Mouse (Mus musculus) frontal cortex, adult (tissue): ENCODE measurements at regions not wholly inside any gene's neighbourhood (a gene's known extent, or its start where the extent isn't known, plus 50 kb on each side); places are given as distances from the start of the nearest gene placed in this dataset.

ENCODE experiments used
- ATAC-seq: cut with Nextera tagmentation; 2 replicates; pipeline ENCODE4 v1.9.2; 2017; ENCODE audit warnings: mild to moderate bottlenecking, moderate library complexity, mixed read lengths; ENCODE audit not compliant: low TSS enrichment

DNA sequence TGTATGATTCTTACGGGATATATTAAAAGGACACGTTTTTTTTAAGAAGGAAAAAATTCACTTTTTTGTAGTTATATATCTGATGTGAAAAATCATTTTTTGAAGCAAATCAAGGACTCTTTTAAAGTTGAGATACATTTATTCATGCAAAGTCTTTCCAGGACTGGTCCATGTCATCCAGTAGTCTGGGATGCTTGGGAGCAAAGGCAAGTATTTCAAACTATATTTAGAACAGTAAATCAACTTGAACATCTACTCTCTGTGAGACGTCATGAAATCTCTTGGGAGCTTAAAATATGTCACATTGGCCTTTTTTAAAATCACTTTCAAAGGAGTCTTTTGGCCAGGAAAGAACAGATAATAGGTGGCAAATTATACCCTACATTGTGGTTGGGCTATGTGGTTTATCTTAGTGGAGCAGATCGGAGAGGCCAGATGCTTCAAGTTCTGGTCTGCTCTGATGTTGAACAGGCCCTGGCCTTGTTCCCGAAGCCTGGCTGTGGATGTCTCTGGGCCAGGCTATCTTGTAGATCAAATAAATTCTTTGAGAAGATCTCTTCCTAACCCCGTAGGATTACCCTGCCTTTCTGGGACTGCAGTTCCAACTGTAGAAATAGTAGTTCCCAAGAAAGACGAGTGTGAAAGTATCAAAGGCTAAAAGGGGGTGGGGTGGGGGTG is 936.8 kb upstream of the Lcorl start:
- no peak for ATAC-seq

DNA sequence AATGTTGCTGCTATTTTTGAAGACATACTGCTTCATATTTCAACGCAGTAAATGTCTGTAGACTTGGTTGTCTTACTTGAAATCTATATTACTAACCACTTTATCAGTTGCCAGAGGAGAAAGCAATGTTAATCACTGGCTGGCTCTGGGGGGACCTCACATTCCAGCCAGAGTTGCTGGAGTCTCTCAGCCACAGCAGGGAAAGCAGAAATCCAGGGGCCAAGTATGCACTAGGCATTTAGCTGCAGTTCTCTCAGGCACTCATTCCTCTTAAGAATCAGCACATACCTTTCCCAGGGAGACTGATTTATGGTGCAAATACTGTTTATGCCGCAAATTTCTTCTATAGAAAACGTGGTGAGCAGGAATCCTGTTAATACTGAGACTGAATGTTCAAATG is 933.6 kb upstream of the Lcorl start:
- no peak for ATAC-seq

DNA sequence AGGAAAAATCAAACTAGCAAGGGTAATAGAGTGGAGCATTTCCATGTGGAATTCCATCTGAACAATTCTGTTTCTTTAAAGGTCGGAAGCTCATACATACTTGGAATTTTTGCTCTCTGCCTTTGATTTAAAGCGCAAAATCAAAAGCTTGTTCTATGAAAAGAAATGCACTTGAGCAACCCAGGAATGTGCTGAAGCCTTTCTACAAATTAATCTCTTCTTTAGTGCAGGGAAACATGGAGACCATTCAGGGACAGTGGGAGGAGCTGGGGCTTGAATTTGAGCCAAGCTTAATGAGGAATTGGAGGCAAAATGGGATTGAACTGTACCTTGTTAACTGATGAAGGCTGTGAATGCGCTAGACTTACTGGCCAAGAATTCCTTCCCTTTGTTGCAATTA is 933.1 kb upstream of the Lcorl start:
- no peak for ATAC-seq

DNA sequence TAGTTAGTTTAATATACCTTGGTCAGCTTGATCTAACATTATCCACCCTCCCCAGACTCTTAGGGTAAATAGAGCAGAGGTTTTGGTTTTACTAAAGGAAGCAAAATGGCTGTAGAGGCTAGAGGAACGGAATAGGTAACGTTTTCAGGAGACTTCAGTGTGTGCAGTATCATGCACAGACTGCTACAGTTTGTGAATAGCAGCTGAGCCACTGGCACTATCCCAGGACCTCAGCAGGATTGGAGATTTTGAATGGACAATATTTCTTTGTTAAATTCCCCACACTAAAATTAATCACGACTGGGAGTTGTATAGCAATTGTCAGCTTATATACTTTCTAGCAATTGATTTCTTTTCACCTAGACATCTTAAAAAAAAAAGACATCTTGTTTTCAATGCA is 929.7 kb upstream of the Lcorl start:
- ATAC-seq = no peak

DNA sequence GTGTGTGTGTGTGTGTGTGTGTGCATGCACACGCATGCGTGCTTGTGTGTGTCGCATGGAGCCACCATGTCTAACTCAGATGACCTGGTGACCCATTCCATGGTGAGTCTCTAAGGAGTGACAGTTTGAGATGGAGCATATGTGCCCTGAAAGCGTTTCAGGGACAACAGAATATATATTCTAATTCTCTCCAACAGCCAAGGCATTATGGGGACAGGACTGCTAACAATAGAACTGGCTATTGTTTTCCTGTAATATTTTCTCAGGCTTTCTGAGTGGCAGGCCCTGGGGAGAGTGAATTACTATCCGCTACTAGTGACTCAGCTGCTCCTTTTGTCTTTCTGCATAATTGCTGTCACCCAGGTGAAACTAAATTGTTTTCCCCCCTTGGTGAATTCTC is 898.7 kb upstream of the Lcorl start:
- no peak for ATAC-seq

DNA sequence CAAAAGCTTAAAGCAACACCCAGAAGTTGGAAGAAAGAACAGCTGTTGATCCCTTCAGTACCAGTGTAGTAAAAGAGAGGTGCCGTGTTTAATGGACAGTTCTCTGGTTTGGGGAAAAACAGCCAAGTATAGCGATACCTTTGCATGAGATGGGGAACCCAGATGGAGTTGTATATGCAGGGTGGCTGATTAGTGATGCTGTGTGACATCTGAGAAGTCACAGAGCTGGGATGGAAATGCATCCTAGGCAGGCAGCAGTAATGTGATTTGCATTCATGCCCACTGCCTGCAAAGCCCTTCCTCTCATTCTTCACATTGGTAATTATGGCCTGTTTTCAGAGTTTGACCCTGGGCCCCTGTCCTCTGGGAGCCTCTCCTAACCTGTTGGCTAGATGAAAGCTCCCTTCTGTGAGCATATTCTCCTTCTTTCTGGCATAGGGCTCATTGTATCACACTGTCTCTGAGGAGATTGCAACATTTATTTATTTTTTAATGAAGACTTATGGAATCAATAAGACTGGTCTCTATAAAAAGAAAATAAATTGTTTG is 882.7 kb upstream of the Lcorl start:
- no peak for ATAC-seq

DNA sequence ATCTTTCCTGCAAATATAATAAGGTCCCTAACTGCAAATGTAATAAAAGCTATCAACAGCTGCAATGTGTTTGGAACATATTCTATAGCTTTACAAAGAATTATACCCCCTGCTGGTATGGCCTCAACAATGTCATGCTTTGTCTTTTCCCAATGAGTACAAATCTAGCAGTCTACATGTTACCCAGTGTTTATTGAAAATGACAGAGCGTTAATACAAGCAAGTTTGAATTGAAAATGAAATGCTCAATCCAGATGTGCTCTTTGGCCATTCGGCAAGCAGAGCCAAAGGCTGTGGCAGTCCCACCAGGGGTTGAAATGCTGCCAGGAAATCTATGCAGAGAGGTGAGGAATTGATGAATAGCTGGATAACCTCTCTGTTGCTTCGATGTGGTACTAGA is 875.1 kb upstream of the Lcorl start:
- ATAC-seq = no peak

DNA sequence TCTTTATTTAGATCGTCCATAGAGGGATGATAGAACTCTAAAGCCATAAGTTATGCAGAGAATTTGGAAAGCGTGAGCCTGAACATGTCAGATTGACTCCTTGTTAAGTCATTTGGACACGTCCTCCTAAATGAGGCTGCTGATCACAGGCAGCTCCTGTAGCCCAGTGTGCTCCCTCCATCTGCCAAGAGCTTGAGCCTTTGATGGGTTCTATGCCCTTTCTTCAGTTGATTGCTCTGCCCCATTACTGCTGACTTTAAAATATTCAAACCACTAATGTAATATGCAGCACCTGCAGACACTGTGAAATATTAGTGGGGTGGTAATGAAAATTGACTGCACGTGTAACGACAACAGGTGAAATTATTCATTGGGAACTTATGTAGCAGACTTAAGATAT is 874.6 kb upstream of the Lcorl start:
- ATAC-seq = no peak

DNA sequence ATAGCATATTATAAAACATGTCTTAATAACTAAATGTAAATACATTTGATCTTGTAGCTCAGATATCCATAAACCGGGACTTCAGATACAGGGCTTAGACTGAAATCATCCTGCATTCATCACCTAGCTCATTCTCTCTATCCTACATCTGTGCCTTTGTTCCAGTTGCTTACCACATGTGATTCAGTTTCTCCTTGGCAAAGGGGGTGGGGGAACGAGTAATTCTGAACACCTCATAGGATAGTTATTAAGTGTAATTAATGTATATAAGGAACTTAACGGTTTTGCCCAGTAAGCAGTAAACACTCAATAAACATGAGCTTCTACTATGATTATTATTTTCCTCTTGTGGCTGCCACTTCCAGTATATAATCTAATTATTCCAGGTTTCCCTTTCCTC is 873.9 kb upstream of the Lcorl start:
- ATAC-seq = no peak

DNA sequence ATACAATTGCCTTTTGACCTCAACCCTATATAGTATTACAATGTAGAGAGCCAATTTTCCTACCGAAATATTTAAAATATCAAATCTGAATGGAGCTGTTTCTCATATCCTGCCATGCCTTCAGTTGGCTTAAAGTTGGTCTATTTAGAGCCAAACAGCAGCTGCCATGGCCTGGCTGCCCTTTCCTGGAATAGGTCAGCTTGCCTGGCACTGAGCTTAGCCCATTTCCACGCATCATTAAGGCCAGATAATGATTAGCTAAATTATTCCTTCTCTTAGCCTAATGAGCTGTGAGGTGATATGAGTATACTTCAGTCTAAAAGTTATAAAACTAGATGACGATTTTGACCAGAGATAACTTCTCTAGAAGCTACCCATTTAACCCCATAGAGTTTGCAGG is 852.2 kb upstream of the Lcorl start:
- no peak for ATAC-seq

DNA sequence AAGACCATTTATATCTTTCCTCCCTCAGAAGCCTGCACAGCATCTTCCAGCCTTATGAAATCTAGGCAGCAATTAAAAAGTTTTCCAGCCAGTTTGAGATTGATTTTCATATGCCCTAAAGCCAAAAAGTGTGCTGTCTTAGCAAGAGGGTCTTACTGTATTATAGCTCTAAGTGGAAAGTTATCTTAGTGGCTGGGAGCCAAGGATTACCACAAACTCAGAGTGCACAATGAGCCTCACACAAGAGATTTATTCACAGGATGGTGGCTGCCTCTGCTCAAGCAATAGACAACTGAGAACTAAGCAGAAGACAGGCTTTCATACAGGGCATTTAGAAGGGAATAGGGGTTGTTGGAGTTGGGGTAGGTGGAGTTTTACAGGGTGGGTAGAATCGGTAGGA is 850.4 kb upstream of the Lcorl start:
- no peak for ATAC-seq

DNA sequence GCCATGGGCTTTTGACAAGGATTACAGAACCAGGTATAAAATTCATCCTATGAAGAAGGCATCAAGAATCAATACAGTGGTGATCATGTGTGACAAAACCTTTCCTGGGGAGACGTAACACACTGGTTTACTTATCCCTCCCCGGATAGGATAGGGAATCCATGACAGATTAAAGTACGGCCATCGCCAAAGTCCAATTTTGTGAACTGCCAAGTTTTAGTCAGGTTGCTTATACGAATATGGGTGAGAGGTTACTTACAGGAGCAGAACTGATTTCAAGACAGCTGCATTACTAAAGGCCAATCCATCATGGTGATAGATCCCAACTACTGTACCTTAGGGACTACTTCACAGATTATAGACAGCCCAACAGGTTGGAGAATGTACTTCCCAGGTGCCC is 849.6 kb upstream of the Lcorl start:
- no peak for ATAC-seq

DNA sequence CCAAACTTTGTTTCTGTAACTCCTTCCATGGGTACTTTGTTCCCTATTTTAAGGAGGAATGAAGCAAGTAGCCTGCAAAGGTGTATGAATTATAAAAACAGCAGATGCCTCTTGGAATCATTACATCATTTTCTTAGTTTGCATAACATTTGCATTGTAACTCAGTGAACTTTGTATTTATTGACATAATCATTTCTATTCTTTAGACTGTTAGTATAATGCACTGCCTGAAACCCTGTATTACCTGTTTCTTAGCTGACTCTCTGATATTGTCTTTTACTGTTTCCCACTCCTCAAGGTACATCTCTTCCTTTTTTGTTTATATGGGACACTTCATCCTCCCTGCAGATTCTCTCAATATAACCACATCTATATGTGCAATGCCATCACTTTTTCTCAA is 820.6 kb upstream of the Lcorl start:
- ATAC-seq = no peak

DNA sequence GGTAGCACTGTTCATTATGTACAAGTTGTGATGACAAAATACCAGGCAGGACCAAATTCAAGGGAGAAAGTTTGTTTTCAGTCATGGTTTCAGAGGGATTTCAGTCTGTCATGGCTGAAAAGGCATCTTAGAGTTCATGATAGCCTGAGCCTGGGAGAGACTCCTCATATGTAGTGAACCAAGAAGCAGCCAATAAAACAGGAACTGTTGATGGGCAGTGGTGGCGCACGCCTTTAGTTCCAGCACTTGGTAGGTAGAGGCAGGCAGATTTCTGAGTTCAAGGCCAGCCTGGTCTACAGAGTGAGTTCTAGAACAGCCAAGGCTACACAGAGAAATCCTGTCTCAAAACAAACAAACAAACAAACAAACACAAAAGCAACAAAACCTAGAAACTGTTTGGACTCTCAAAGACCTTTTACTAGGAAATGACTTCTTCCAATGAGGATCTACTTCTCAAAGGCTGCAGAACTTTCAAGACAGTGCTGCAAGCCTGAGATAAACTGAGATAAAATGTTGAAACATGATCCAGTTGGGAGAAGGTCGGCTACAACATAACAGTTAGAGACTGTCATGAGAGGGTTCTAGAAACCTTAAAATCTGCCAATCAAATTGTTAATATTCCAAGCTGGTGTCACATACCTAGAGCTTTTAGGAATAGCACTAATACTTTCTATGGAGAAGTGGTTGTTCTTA is 817.5 kb upstream of the Lcorl start:
- ATAC-seq = no peak

DNA sequence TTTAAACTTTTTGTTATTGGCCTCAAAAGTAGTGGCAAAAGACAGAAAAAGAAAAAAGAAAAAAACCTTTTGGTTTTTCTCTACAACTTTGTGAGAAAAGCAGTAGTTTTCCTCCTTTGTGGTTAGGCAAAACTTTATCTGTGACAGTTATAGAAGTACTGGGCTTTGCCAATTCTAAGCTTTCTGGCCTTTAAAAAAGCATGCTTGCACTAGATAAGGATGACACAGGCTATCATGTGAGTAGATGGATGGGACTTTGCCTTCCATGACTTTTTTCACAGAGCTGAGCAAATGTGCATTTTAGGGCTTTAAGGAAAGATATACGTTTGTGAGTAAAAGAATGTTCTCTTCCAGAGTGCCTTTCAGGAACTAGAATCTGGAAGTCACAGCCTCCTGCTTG is 816.0 kb upstream of the Lcorl start:
- no peak for ATAC-seq

DNA sequence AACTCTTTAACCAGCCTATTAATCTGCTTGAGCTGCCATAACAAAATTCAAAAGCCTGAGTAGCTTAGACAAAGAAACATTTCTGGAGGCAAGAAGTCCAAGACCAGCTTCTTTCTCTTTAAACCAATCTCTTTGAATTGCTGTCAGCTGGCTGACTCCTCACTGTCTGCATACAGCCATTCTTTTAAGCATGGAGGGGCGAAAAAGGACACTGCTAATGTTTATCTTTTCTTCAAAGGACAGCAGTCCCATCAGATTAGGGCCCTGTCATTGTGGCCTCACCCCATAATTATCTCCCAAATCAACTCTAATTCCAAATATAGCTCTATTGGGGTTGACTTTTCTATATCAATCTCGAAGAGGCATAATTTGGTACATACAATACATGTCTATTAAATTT is 813.1 kb upstream of the Lcorl start:
- no peak for ATAC-seq

DNA sequence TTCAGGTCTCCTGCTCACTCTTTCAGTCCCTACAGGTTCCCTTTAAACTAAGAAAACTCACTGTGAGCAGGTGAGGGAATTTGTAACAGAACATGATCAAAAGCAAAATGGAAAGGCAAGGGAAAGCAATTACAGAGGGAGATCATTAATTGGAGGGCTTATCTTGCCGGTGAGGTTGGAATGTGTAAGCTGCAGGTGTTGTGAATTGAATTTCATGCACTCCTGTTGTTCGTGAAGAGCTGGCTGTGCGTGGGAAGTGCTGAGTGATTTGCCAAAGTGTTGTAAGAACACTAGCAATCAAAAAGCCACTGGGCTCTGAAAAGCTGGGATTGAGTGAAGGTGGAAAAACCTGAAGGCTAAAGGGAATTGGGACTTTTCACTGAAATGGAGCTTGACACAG is 808.8 kb upstream of the Lcorl start:
- ATAC-seq = no peak

DNA sequence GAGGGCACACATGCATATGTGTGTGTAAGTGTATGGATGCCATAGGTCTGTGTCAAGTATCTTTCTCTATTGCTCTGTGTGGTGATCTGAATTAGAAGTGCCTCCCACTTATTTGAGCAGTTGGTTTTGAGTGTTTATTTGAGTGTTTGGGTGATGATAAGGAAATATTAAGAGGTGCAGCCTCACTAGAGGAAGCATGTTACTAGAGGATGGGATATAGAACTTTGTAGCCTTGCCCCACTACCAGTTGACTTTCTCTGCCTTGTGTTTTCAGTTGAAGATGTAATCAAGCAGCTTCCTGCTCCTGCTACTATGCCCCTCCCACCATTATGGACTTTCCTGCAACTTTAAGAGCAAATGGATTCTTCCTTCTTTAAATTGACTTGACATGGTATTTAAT is 799.6 kb upstream of the Lcorl start:
- ATAC-seq = no peak

DNA sequence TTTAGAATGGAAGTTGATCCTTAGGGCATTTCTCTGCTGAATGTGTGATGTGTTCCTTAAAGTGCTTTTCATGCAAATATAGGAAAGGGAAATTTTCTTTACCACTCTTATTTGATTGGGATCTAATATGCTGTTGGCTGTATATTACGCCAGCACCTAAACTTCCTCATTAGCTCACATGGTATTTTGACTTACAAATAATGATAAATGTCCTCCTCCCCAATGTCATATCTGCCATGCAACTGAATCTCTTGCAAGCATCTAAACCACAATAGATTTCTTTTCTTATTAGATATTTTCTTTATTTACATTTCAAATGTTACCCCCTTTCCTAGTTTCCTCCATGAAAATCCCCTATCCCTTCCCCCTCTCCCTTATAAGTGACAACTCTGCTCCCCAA is 796.8 kb upstream of the Lcorl start:
- no peak for ATAC-seq

DNA sequence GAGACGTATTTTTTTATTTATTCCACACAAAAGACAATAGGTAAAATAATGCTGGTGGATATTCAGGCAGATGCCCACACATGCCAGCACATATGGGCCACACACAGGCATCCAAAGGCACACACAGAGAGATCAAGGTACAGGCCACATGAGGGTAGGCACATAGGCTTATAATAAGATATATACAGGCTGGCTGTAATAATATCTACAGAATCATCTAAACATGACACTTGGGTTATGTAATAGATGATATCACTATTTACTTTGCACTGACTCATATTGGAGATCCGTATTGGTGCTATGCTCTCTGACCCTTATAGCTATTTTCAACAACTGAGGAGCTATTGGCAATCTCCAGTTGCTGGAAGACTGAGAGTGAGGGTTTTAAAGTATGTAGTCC is 785.6 kb upstream of the Lcorl start:
- no peak for ATAC-seq

DNA sequence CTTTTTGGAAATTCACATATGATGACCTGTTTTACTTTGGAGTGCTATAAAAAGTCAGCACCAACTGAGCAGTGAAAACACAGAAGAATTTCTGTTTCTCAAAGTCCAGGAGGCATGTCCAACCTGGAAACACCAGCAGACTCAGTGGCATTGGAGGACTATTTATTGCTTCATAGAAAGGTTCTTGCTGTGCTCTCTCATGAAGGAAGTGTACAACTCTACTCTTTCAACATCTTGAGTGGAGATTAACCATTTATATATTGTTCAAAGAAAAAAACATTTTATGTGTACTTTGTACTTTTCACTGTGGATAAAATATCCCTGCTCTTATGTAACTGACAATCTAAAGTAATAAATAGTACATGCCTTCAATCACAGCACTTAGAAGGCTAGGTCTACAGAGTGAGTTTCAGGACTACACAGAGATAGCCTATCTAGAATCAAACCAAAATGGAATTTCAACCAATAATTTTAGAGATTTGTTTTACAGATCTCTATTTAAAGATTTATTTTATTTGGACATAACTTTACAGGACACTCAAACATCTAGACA is 777.8 kb upstream of the Lcorl start:
- 0 out of 2 replicates have a peak, but pooled peaks have one; percentile 23 for ATAC-seq
